Mouse (Mus musculus): ENCODE measurements around the gene Tex52. TPM values are rescaled to one million over a fixed set of nuclear protein-coding genes. Genes with fewer than 3 reads are reported as not detected.
A peak's percentile ranks its signal among the peaks of the same experiment; 100 is the strongest.

Gene Tex52
- total and polyA plus RNA-seq, 3 experiments: 0.07 TPM; not detected in 2

GRCm38 (mm10) chr6:128358999-128359398, 16.3 kb upstream of the Tex52 start:
- Histone ChIP-seq H3K4me3 (ENCODE audit: control insufficient read depth in 1 of 2, insufficient read depth in 1 of 2, low read depth in 2 of 2, low read length in 2 of 2) (no peak overlapping the region), H3K27ac (ENCODE audit: control insufficient read depth, low read depth, low read length) (no peak overlapping the region), H3K4me1 (ENCODE audit: control insufficient read depth in 1 of 2, insufficient read depth in 2 of 2, low read length in 2 of 2) (peaks cover 2 to 13% of the 10 kb centered on the region in 2 experiments; a peak in 3 of 4 replicates), H3K79me2 (ENCODE audit: control insufficient read depth, insufficient read depth, low read length, poor library complexity) (peaks cover 41% of the 10 kb centered on the region), H3K27me3 (ENCODE audit: control insufficient read depth in 1 of 2, insufficient read depth in 2 of 2, low read length in 2 of 2) (no peaks in the 10 kb centered on the region), H3K9ac (ENCODE audit: control insufficient read depth, low read depth, low read length, poor library complexity, severe bottlenecking) (no peak overlapping the region), H3K9me3 (replicated peaks; ENCODE audit: insufficient read depth, low read length) (no peaks in the 10 kb centered on the region), H3K36me3 (ENCODE audit: control insufficient read depth in 1 of 2, insufficient read depth in 2 of 2, low read length in 2 of 2) (peaks cover 0 to 22% of the 10 kb centered on the region in 2 experiments; a peak in 3 of 4 replicates)
- peak; percentile 68 for DNase-seq (ENCODE audit: low read depth, low spot score)
- TF ChIP-seq RAD21 (IDR thresholded peaks at IDR 0.05; ENCODE audit: low read depth, low read length) (peak; percentile 71), TAL1 (IDR thresholded peaks at IDR 0.05; ENCODE audit: low read length) (no peak), USF1 (IDR thresholded peaks at IDR 0.05; ENCODE audit: low read depth, low read length) (no peak), ZC3H11A (IDR thresholded peaks at IDR 0.05; ENCODE audit: low read depth, low read length) (peak; percentile 42), MAZ (IDR thresholded peaks at IDR 0.05; ENCODE audit: low read depth, low read length) (no peak), SIN3A (IDR thresholded peaks at IDR 0.05; ENCODE audit: low read length) (0 out of 2 replicates have a peak, but pooled peaks have one; percentile 36), POLR2AphosphoS2 (IDR thresholded peaks at IDR 0.05; ENCODE audit: low read length) (no peak), CTCF (IDR thresholded peaks at IDR 0.05 in 2 of 3, conservative IDR thresholded peaks at IDR 0.05 in 1 of 3; ENCODE audit: control insufficient read depth in 1 of 3, insufficient read depth in 1 of 3, low read depth in 2 of 3, low read length in 3 of 3, poor library complexity in 1 of 3, severe bottlenecking in 1 of 3) (peak; percentile 80 to 95 (median 83)), POLR2AphosphoS5 (IDR thresholded peaks at IDR 0.05; ENCODE audit: borderline replicate concordance, low read depth, low read length) (no peak), GABPA (IDR thresholded peaks at IDR 0.05; ENCODE audit: low read depth, low read length) (no peak), USF2 (IDR thresholded peaks at IDR 0.05; ENCODE audit: borderline replicate concordance in 1 of 2, insufficient read depth in 1 of 2, low read depth in 1 of 2, low read length in 2 of 2) (no peak), SMC3 (IDR thresholded peaks at IDR 0.05; ENCODE audit: low read depth, low read length) (peak; percentile 68), MYC (IDR thresholded peaks at IDR 0.05; ENCODE audit: low read depth, low read length) (no peak), MAX (IDR thresholded peaks at IDR 0.05; ENCODE audit: low read length) (no peak)

DNA sequence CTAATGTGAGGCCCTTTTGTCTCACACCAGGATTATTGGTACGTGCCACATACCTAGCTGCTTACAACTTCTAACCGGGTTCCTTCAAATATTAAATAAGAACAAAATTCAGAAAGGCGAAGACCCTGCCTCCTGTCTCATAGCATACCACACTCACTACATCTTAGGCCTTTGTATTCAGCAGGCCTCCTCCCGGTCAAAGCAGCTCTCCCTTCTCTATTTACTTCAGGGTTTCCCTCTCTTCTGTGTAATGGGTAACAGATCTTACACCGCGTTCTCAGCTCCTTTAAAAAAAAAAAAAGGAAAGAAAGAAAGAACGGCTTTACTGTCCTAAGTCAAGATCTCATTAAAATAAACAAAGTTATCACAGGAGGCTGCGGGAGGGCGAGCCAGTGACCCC, 13.4 kb upstream of the Tex52 start:
- Histone ChIP-seq H3K27me3 (ENCODE audit: control insufficient read depth in 1 of 2, insufficient read depth in 2 of 2, low read length in 2 of 2) (no peaks in the 10 kb centered on the region), H3K4me1 (ENCODE audit: control insufficient read depth in 1 of 2, insufficient read depth in 2 of 2, low read length in 2 of 2) (peaks cover 2 to 7% of the 10 kb centered on the region in 2 experiments; a peak in 2 of 4 replicates), H3K4me3 (ENCODE audit: control insufficient read depth in 1 of 2, insufficient read depth in 1 of 2, low read depth in 2 of 2, low read length in 2 of 2) (peak overlapping the region; percentile 66 to 85), H3K79me2 (ENCODE audit: control insufficient read depth, insufficient read depth, low read length, poor library complexity) (peaks cover 46% of the 10 kb centered on the region), H3K36me3 (ENCODE audit: control insufficient read depth in 1 of 2, insufficient read depth in 2 of 2, low read length in 2 of 2) (peaks cover 2 to 15% of the 10 kb centered on the region in 2 experiments; a peak in 3 of 4 replicates), H3K9me3 (replicated peaks; ENCODE audit: insufficient read depth, low read length) (no peaks in the 10 kb centered on the region), H3K27ac (ENCODE audit: control insufficient read depth, low read depth, low read length) (peak overlapping the region; percentile 88), H3K9ac (ENCODE audit: control insufficient read depth, low read depth, low read length, poor library complexity, severe bottlenecking) (peak overlapping the region; percentile 88)
- no peak for DNase-seq (ENCODE audit: low read depth, low spot score)
- TF ChIP-seq RAD21 (IDR thresholded peaks at IDR 0.05; ENCODE audit: low read depth, low read length) (no peak), EP300 (IDR thresholded peaks at IDR 0.05; ENCODE audit: low read depth in 1 of 2, low read length in 2 of 2) (no peak), MYC (IDR thresholded peaks at IDR 0.05; ENCODE audit: low read depth, low read length) (no peak), TCF12 (IDR thresholded peaks at IDR 0.05; ENCODE audit: low read depth, low read length) (no peak), MYB (IDR thresholded peaks at IDR 0.05; ENCODE audit: low read depth, low read length) (no peak), GABPA (IDR thresholded peaks at IDR 0.05; ENCODE audit: low read depth, low read length) (no peak)
